Mouse (Mus musculus): ENCODE data around the gene Stard3nl.

The Stard3nl gene

GRCm38 (mm10) chr13:19391608-19392007 is 4.0 kb downstream of the Stard3nl start:
- POLR2A ChIA-PET: interaction anchor here in 1 of 4 experiments (0.7 to 2.1 kb wide), 4 partner anchors 8 to 227 kb away, joined by 3 to 5 read pairs (median 4); no protein-coding TSS in a partner anchor
- CTCF ChIA-PET: interaction anchor here in 1 of 4 experiments (2.2 kb wide), 1 partner anchor 27 kb away, joined by 4 read pairs; no protein-coding TSS in a partner anchor

- POLR2A ChIA-PET: interaction anchor here in 3 of 4 experiments (0.7 to 2.1 kb wide), 6 partner anchors 14 to 1224 kb away, joined by 3 to 6 read pairs (median 3); no protein-coding TSS in a partner anchor
- CTCF ChIA-PET: interaction anchor here in 3 of 4 experiments (0.6 to 2.2 kb wide), 3 partner anchors 24 to 26 kb away, joined by 3 to 4 read pairs (median 3); no protein-coding TSS in a partner anchor
Observed at GRCm38 (mm10) chr13:19390296-19390695, 5.3 kb downstream of the Stard3nl start.

- CTCF ChIA-PET: interaction anchor here in 3 of 4 experiments (0.6 to 2.2 kb wide), 3 partner anchors 24 to 25 kb away, joined by 3 to 4 read pairs (median 3); no protein-coding TSS in a partner anchor
- POLR2A ChIA-PET: interaction anchor here in 2 of 4 experiments (0.9 to 2.1 kb wide), 4 partner anchors 14 to 24 kb away, joined by 3 to 5 read pairs (median 3); no protein-coding TSS in a partner anchor
Observed at GRCm38 (mm10) chr13:19389896-19390295, 5.7 kb downstream of the Stard3nl start.

GRCm38 (mm10) chr13:19389434-19389833 is 6.2 kb downstream of the Stard3nl start:
- ChIA-PET POLR2A (interaction anchor here in 3 of 4 experiments (0.7 to 2.1 kb wide), 4 partner anchors 17 to 25 kb away, joined by 3 to 5 read pairs (median 3); no protein-coding TSS in a partner anchor), CTCF (interaction anchor here in 1 of 4 experiments (0.6 to 1.2 kb wide), 2 partner anchors 20 to 23 kb away, joined by 3 to 4 read pairs; no protein-coding TSS in a partner anchor)

- ChIA-PET CTCF (interaction anchor here in 2 of 4 experiments (0.9 to 1.2 kb wide), 2 partner anchors 19 to 20 kb away, joined by 3 read pairs; no protein-coding TSS in a partner anchor), POLR2A (interaction anchor here in 2 of 4 experiments (1.0 to 3.5 kb wide), 4 partner anchors 8 to 10 kb away, joined by 5 to 15 read pairs (median 6); partner anchors contain the start of gene Stard3nl (in 2 of the 2))
Observed at GRCm38 (mm10) chr13:19385226-19385625, 10.4 kb downstream of the Stard3nl start.

GRCm38 (mm10) chr13:19381112-19381828 is 14.3 kb downstream of the Stard3nl start:
- ChIA-PET CTCF (no interaction called here), POLR2A (interaction anchor here in 2 of 4 experiments (0.7 to 1.8 kb wide), 3 partner anchors 10 to 571 kb away, joined by 3 to 5 read pairs (median 3); partner anchors contain the start of gene Stard3nl (in 1 of the 2))

GRCm38 (mm10) chr13:19379313-19379712 is 16.3 kb downstream of the Stard3nl start:
- ChIA-PET CTCF (no interaction called here), POLR2A (interaction anchor here in 1 of 4 experiments (0.6 to 0.8 kb wide), 2 partner anchors 11 to 57 kb away, joined by 3 to 4 read pairs; no protein-coding TSS in a partner anchor)

- POLR2A ChIA-PET: interaction anchor here in 3 of 4 experiments (1.0 to 2.5 kb wide), 5 partner anchors 11 to 251 kb away, joined by 3 to 8 read pairs (median 4); partner anchors contain the start of gene Sfrp4 (in 1 of the 3)
- CTCF ChIA-PET: no interaction called here
Observed at GRCm38 (mm10) chr13:19372133-19372729, 23.4 kb downstream of the Stard3nl start.

- POLR2A ChIA-PET: interaction anchor here in 1 of 4 experiments (0.7 kb wide), 1 partner anchor 11 kb away, joined by 4 read pairs; no protein-coding TSS in a partner anchor
- CTCF ChIA-PET: interaction anchor here in 2 of 4 experiments (0.6 kb wide), 2 partner anchors 13 to 449 kb away, joined by 3 to 4 read pairs; no protein-coding TSS in a partner anchor
Observed at GRCm38 (mm10) chr13:19368817-19369216, 26.8 kb downstream of the Stard3nl start.

- ChIA-PET CTCF (interaction anchor here in 1 of 4 experiments (0.6 kb wide), 1 partner anchor 438 kb away, joined by 6 read pairs; no protein-coding TSS in a partner anchor), POLR2A (interaction anchor here in 2 of 4 experiments (0.5 to 1.2 kb wide), 2 partner anchors 9 to 21 kb away, joined by 3 to 4 read pairs; no protein-coding TSS in a partner anchor)
Observed at GRCm38 (mm10) chr13:19367536-19367935, 28.1 kb downstream of the Stard3nl start.

GRCm38 (mm10) chr13:19366866-19367265 is 28.7 kb downstream of the Stard3nl start:
- ChIA-PET POLR2A (interaction anchor here in 2 of 4 experiments (0.5 to 1.2 kb wide), 3 partner anchors 10 to 267 kb away, joined by 3 to 4 read pairs (median 3); no protein-coding TSS in a partner anchor), CTCF (interaction anchor here in 3 of 4 experiments (0.5 to 1.7 kb wide), 10 partner anchors 23 to 439 kb away, joined by 3 to 6 read pairs (median 4); partner anchors contain the start of gene Epdr1 (in 1 of the 3))

GRCm38 (mm10) chr13:19365596-19365995 is 30.0 kb downstream of the Stard3nl start:
- CTCF ChIA-PET: interaction anchor here in 3 of 4 experiments (0.5 to 2.8 kb wide), 35 partner anchors 8 to 1457 kb away, joined by 3 to 17 read pairs (median 3); partner anchors contain the start of gene Sfrp4 (in 2 of the 3)
- POLR2A ChIA-PET: interaction anchor here in 3 of 4 experiments (0.6 to 1.4 kb wide), 6 partner anchors 28 to 272 kb away, joined by 3 to 5 read pairs (median 3); partner anchors contain the start of gene Epdr1 (in 1 of the 3)

- CTCF ChIA-PET: interaction anchor here in 3 of 4 experiments (0.6 to 2.8 kb wide), 18 partner anchors 11 to 463 kb away, joined by 3 to 17 read pairs (median 3); no protein-coding TSS in a partner anchor
- POLR2A ChIA-PET: interaction anchor here in 2 of 4 experiments (0.6 to 1.4 kb wide), 2 partner anchors 29 to 1179 kb away, joined by 3 read pairs; no protein-coding TSS in a partner anchor
Observed at GRCm38 (mm10) chr13:19364245-19364772, 31.3 kb downstream of the Stard3nl start.

- ChIA-PET POLR2A (no interaction called here), CTCF (interaction anchor here in 1 of 4 experiments (1.0 kb wide), 1 partner anchor 76 kb away, joined by 3 read pairs; no protein-coding TSS in a partner anchor)
Observed at GRCm38 (mm10) chr13:19362358-19362757, 33.2 kb downstream of the Stard3nl start.

- CTCF ChIA-PET: no interaction called here
- POLR2A ChIA-PET: no interaction called here
Observed at GRCm38 (mm10) chr13:19358027-19358426, 37.6 kb downstream of the Stard3nl start.

- CTCF ChIA-PET: no interaction called here
- POLR2A ChIA-PET: no interaction called here
Observed at GRCm38 (mm10) chr13:19357301-19357700, 38.3 kb downstream of the Stard3nl start.

- POLR2A ChIA-PET: interaction anchor here in 2 of 4 experiments (0.6 to 0.9 kb wide), 2 partner anchors 51 to 266 kb away, joined by 3 read pairs; partner anchors contain the start of gene Sfrp4 (in 1 of the 2)
- CTCF ChIA-PET: no interaction called here
Observed at GRCm38 (mm10) chr13:19356720-19357119, 38.9 kb downstream of the Stard3nl start.

- ChIA-PET POLR2A (interaction anchor here in 1 of 4 experiments (0.9 kb wide), 1 partner anchor 52 kb away, joined by 3 read pairs; no protein-coding TSS in a partner anchor), CTCF (interaction anchor here in 2 of 4 experiments (0.6 to 1.1 kb wide), 3 partner anchors 10 to 172 kb away, joined by 3 read pairs; no protein-coding TSS in a partner anchor)
Observed at GRCm38 (mm10) chr13:19356120-19356519, 39.5 kb downstream of the Stard3nl start.
